Mouse (Mus musculus) MEL (cell line): ENCODE results near the gene Arl3. TPM values are rescaled to one million over a fixed set of nuclear protein-coding genes. Genes with fewer than 3 reads are reported as not detected.

Experiments
- DNase-seq: peaks from one replicate; pipeline ENCODE4 v3.0.0; 2011; ENCODE audit warnings: low read depth, low spot score
- H3K27ac ChIP-seq: 2 replicates; pipeline ENCODE4 v1.5.1; 2012; ENCODE audit warnings: low read depth, mild to moderate bottlenecking, control low read depth, low read length, moderate library complexity; ENCODE audit not compliant: control insufficient read depth
- H3K27me3 ChIP-seq, 2 experiments: fragments of 150-350 bp in 1 of 2; sonication (generic) in 1 of 2; 2 replicates each; pipeline ENCODE4 v1.6.1; 2012; ENCODE audit warnings: low read length in 2 of 2, mild to moderate bottlenecking in 2 of 2, improper control_type of control experiment in 1 of 2, moderate library complexity in 1 of 2; ENCODE audit not compliant: insufficient read depth in 2 of 2, control insufficient read depth in 1 of 2
- H3K36me3 ChIP-seq, 2 experiments: 2 replicates each; pipeline ENCODE4 v1.6.1; 2012 to 2014; ENCODE audit warnings: low read length in 2 of 2, improper control_type of control experiment in 1 of 2, inconsistent platforms in 1 of 2, mild to moderate bottlenecking in 1 of 2; ENCODE audit not compliant: insufficient read depth in 2 of 2, control insufficient read depth in 1 of 2
- H3K4me1 ChIP-seq, 2 experiments: fragments of 150-350 bp in 1 of 2; sonication (generic) in 1 of 2; 2 replicates each; pipeline ENCODE4 v1.6.1; 2012; ENCODE audit warnings: low read length in 2 of 2, improper control_type of control experiment in 1 of 2, mild to moderate bottlenecking in 1 of 2; ENCODE audit not compliant: insufficient read depth in 2 of 2, control insufficient read depth in 1 of 2
- H3K4me3 ChIP-seq, 2 experiments: fragments of 150-350 bp in 1 of 2; sonication (generic) in 1 of 2; 2 replicates each; pipeline ENCODE4 v1.5.1; 2012; ENCODE audit warnings: low read depth in 2 of 2, low read length in 2 of 2, mild to moderate bottlenecking in 2 of 2, moderate library complexity in 2 of 2, control low read depth in 1 of 2, improper control_type of control experiment in 1 of 2; ENCODE audit not compliant: control insufficient read depth in 1 of 2, insufficient read depth in 1 of 2
- H3K79me2 ChIP-seq: 2 replicates; pipeline ENCODE4 v1.6.1; 2012; ENCODE audit warnings: mild to moderate bottlenecking, low read length, moderate library complexity; ENCODE audit not compliant: control insufficient read depth, poor library complexity, insufficient read depth
- H3K9ac ChIP-seq: 2 replicates; pipeline ENCODE4 v1.6.1; 2012; ENCODE audit warnings: low read depth, mild to moderate bottlenecking, control low read depth, low read length, moderate library complexity; ENCODE audit not compliant: control insufficient read depth, poor library complexity, severe bottlenecking
- H3K9me3 ChIP-seq: fragments of 150-350 bp; sonication (generic); replicated peaks from 2 replicates; pipeline ENCODE4 v1.6.1; 2012; ENCODE audit warnings: mild to moderate bottlenecking, low read length, improper control_type of control experiment, moderate library complexity; ENCODE audit not compliant: insufficient read depth
- BHLHE40 ChIP-seq: IDR thresholded peaks from 2 replicates; pipeline ENCODE4 v1.6.1; 2012; ENCODE audit warnings: low read depth, mild to moderate bottlenecking, inconsistent platforms, low read length, improper control_type of control experiment, borderline replicate concordance
- CHD1 ChIP-seq: IDR thresholded peaks from 2 replicates; pipeline ENCODE4 v1.6.1; 2012; ENCODE audit warnings: low read depth, mild to moderate bottlenecking, inconsistent platforms, low read length, improper control_type of control experiment
- CHD2 ChIP-seq: IDR thresholded peaks from 2 replicates; pipeline ENCODE4 v1.6.1; 2011; ENCODE audit warnings: low read length, improper control_type of control experiment
- ELF1 ChIP-seq: IDR thresholded peaks from 2 replicates; pipeline ENCODE4 v1.6.1; 2014; ENCODE audit warnings: low read depth, mild to moderate bottlenecking, inconsistent platforms, low read length, improper control_type of control experiment, moderate library complexity
- EP300 ChIP-seq, 2 experiments: IDR thresholded peaks; 2 replicates each; pipeline ENCODE4 v1.6.1; 2011; ENCODE audit warnings: improper control_type of control experiment in 2 of 2, low read length in 2 of 2, low read depth in 1 of 2, mild to moderate bottlenecking in 1 of 2
- ETS1 ChIP-seq: IDR thresholded peaks from 2 replicates; pipeline ENCODE4 v1.6.1; 2012; ENCODE audit warnings: low read depth, mild to moderate bottlenecking, inconsistent platforms, low read length, improper control_type of control experiment, moderate library complexity
- GATA1 ChIP-seq: IDR thresholded peaks from 2 replicates; pipeline ENCODE4 v1.6.1; 2011; ENCODE audit warnings: low read depth, low read length, improper control_type of control experiment
- HCFC1 ChIP-seq: IDR thresholded peaks from 2 replicates; pipeline ENCODE4 v1.6.1; 2012; ENCODE audit warnings: low read depth, mild to moderate bottlenecking, inconsistent platforms, low read length, improper control_type of control experiment, moderate library complexity
- JUND ChIP-seq: IDR thresholded peaks from 2 replicates; pipeline ENCODE4 v1.6.1; 2011; ENCODE audit warnings: low read depth, mild to moderate bottlenecking, improper control_type of control experiment, low read length
- KAT2A ChIP-seq: conservative IDR thresholded peaks from 2 replicates; pipeline ENCODE4 v1.6.1; 2012; ENCODE audit warnings: low read depth, low read length, improper control_type of control experiment, inconsistent platforms
- MAFK ChIP-seq: IDR thresholded peaks from 2 replicates; pipeline ENCODE4 v1.6.1; 2011; ENCODE audit warnings: low read depth, mild to moderate bottlenecking, low read length, improper control_type of control experiment, borderline replicate concordance
- MAX ChIP-seq: IDR thresholded peaks from 2 replicates; pipeline ENCODE4 v1.6.1; 2011; ENCODE audit warnings: low read length, improper control_type of control experiment
- MEF2A ChIP-seq: IDR thresholded peaks from 2 replicates; pipeline ENCODE4 v1.6.1; 2014; ENCODE audit warnings: low read depth, mild to moderate bottlenecking, inconsistent platforms, low read length, improper control_type of control experiment; ENCODE audit not compliant: poor library complexity, insufficient replicate concordance, severe bottlenecking; ENCODE audit errors: extremely low read depth
- MYB ChIP-seq: IDR thresholded peaks from 2 replicates; pipeline ENCODE4 v1.6.1; 2011; ENCODE audit warnings: mild to moderate bottlenecking, low read depth, low read length, improper control_type of control experiment
- NRF1 ChIP-seq: IDR thresholded peaks from 2 replicates; pipeline ENCODE4 v1.6.1; 2014; ENCODE audit warnings: low read depth, mild to moderate bottlenecking, inconsistent platforms, low read length, improper control_type of control experiment, moderate library complexity; ENCODE audit not compliant: poor library complexity, insufficient read depth, severe bottlenecking
- POLR2A ChIP-seq, 2 experiments: IDR thresholded peaks; 2 replicates each; pipeline ENCODE4 v1.6.1; 2011 to 2012; ENCODE audit warnings: low read length in 2 of 2, mild to moderate bottlenecking in 2 of 2, control low read depth in 1 of 2, improper control_type of control experiment in 1 of 2, low read depth in 1 of 2, moderate library complexity in 1 of 2; ENCODE audit not compliant: control insufficient read depth in 1 of 2, insufficient read depth in 1 of 2, poor library complexity in 1 of 2
- POLR2AphosphoS2 ChIP-seq: IDR thresholded peaks from 2 replicates; pipeline ENCODE4 v1.6.1; 2011; ENCODE audit warnings: low read length, improper control_type of control experiment
- RAD21 ChIP-seq: IDR thresholded peaks from 2 replicates; pipeline ENCODE4 v1.6.1; 2011; ENCODE audit warnings: mild to moderate bottlenecking, low read depth, low read length, improper control_type of control experiment
- RCOR1 ChIP-seq: IDR thresholded peaks from 2 replicates; pipeline ENCODE4 v1.6.1; 2012; ENCODE audit warnings: low read depth, mild to moderate bottlenecking, inconsistent platforms, low read length, improper control_type of control experiment
- SMC3 ChIP-seq: IDR thresholded peaks from 2 replicates; pipeline ENCODE4 v1.6.1; 2011; ENCODE audit warnings: low read depth, low read length, improper control_type of control experiment
- TAL1 ChIP-seq: IDR thresholded peaks from 2 replicates; pipeline ENCODE4 v1.6.1; 2012; ENCODE audit warnings: mild to moderate bottlenecking, inconsistent platforms, low read length, moderate library complexity, mixed read lengths
- TBP ChIP-seq: IDR thresholded peaks from 2 replicates; pipeline ENCODE4 v1.8.0; 2011; ENCODE audit warnings: low read depth, low read length, improper control_type of control experiment
- TCF12 ChIP-seq: IDR thresholded peaks from 2 replicates; pipeline ENCODE4 v1.6.1; 2014; ENCODE audit warnings: low read depth, mild to moderate bottlenecking, inconsistent platforms, low read length, improper control_type of control experiment, moderate library complexity
- UBTF ChIP-seq: IDR thresholded peaks from 2 replicates; pipeline ENCODE4 v1.6.1; 2012; ENCODE audit warnings: low read depth, mild to moderate bottlenecking, inconsistent platforms, low read length, improper control_type of control experiment, moderate library complexity, borderline replicate concordance; ENCODE audit not compliant: insufficient read depth
- USF1 ChIP-seq: IDR thresholded peaks from 2 replicates; pipeline ENCODE4 v1.6.1; 2014; ENCODE audit warnings: low read depth, mild to moderate bottlenecking, inconsistent platforms, low read length, improper control_type of control experiment, moderate library complexity
- ZC3H11A ChIP-seq: IDR thresholded peaks from 2 replicates; pipeline ENCODE4 v1.6.1; 2012; ENCODE audit warnings: low read depth, mild to moderate bottlenecking, inconsistent platforms, low read length, improper control_type of control experiment
- ZKSCAN1 ChIP-seq: IDR thresholded peaks from 2 replicates; pipeline ENCODE4 v1.6.1; 2012; ENCODE audit warnings: low read depth, mild to moderate bottlenecking, inconsistent platforms, low read length, improper control_type of control experiment, moderate library complexity
- ZMIZ1 ChIP-seq: IDR thresholded peaks from 2 replicates; pipeline ENCODE4 v1.6.1; 2012; ENCODE audit warnings: low read depth, mild to moderate bottlenecking, inconsistent platforms, low read length, improper control_type of control experiment, moderate library complexity
- ZNF384 ChIP-seq: IDR thresholded peaks from 2 replicates; pipeline ENCODE4 v1.6.1; 2012; ENCODE audit warnings: low read depth, mild to moderate bottlenecking, inconsistent platforms, low read length, improper control_type of control experiment
- polyA plus RNA-seq, 2 experiments: library from polyadenylated mRNA; stranded (reverse) in 1 of 2; unstranded in 1 of 2; fragments of >175 nt in 1 of 2; fragments of >200 nt in 1 of 2; gene quantifications; 2 replicates each; pipeline versions ENCODE4 v1.2.1 to v1.2.4; 2012; ENCODE audit warnings: low replicate concordance in 2 of 2, low read depth in 1 of 2; ENCODE audit not compliant: insufficient read length in 2 of 2, insufficient read depth in 1 of 2, missing spikeins in 1 of 2
- total RNA-seq: library from RNA; depleted of rRNA; stranded (reverse); fragments of 300-350 nt; gene quantifications from 2 replicates; pipeline ENCODE4 v1.2.3, GENCODE M21; 2012

Arl3 gene
- total and polyA plus RNA-seq, 3 experiments: 62.4 to 123 TPM; not detected in 1

- H3K9me3 ChIP-seq: no peaks in the 10 kb centered on the region
- no peak for DNase-seq
- no peak for TF ChIP-seq NRF1
- no peak for TF ChIP-seq ZMIZ1
- TF ChIP-seq ZC3H11A: no peak
- no peak for TF ChIP-seq ZKSCAN1
- no peak for TF ChIP-seq ELF1
- TF ChIP-seq POLR2A (IDR thresholded peaks at IDR 0.05; ENCODE audit: control insufficient read depth in 1 of 2, insufficient read depth in 1 of 2, low read depth in 1 of 2, low read length in 2 of 2, poor library complexity in 1 of 2): no peak
- TF ChIP-seq TCF12: no peak
- TF ChIP-seq CHD2: no peak
- no peak for TF ChIP-seq ZNF384
- no peak for TF ChIP-seq KAT2A
- TF ChIP-seq MYB: no peak
- no peak for TF ChIP-seq MEF2A
- TF ChIP-seq MAX: no peak
- TF ChIP-seq TBP: no peak
- TF ChIP-seq GATA1: no peak
Observed at GRCm38 (mm10) chr19:46548110-46548509, 24.9 kb downstream of the Arl3 start.

GRCm38 (mm10) chr19:46547565-46547964 lies 25.4 kb downstream of the Arl3 start:
- no peak for DNase-seq
- Histone ChIP-seq H3K4me3 (no peak overlapping the region), H3K27me3 (no peaks in the 10 kb centered on the region), H3K9me3 (no peaks in the 10 kb centered on the region), H3K9ac (no peak overlapping the region), H3K79me2 (no peaks in the 10 kb centered on the region), H3K4me1 (0 out of 4 replicates have a peak, but pooled peaks cover 0 to 2% of the 10 kb centered on the region in 2 experiments), H3K27ac (no peak overlapping the region), H3K36me3 (peaks cover 0 to 2% of the 10 kb centered on the region in 2 experiments; a peak in 2 of 4 replicates)
- TF ChIP-seq USF1 (no peak), ZC3H11A (no peak), JUND (no peak), BHLHE40 (no peak), SMC3 (no peak), EP300 (IDR thresholded peaks at IDR 0.05; ENCODE audit: low read depth in 1 of 2, low read length in 2 of 2) (no peak), TAL1 (no peak), TBP (no peak), CHD1 (no peak), UBTF (no peak), POLR2AphosphoS2 (no peak), RAD21 (no peak), ETS1 (no peak), HCFC1 (no peak), RCOR1 (no peak), CHD2 (no peak), MAFK (no peak), ZMIZ1 (no peak), MYB (no peak), MAX (no peak)

More at GRCm38 (mm10) chr19:46548110-46548509, 24.9 kb downstream of the Arl3 start:
- H3K36me3 ChIP-seq: peaks cover 0 to 7% of the 10 kb centered on the region in 2 experiments; a peak in 2 of 4 replicates
- H3K79me2 ChIP-seq: no peaks in the 10 kb centered on the region
- H3K27ac ChIP-seq: no peak overlapping the region
- peaks cover 2 to 7% of the 10 kb centered on the region in 2 experiments; a peak in 3 of 4 replicates for H3K4me1 ChIP-seq
- no peak overlapping the region for H3K9ac ChIP-seq
- no peak overlapping the region for H3K4me3 ChIP-seq
- no peaks in the 10 kb centered on the region for H3K27me3 ChIP-seq
